Mouse (Mus musculus) thymus, adult 2 months (tissue): ENCODE results near the gene Jpt1.
A peak's percentile ranks its signal among the peaks of the same experiment; 100 is the strongest.

Source experiments
- CTCF ChIP-seq: fragments of 200-500 bp; IDR thresholded peaks from 2 replicates; pipeline ENCODE4 v1.5.1; 2012; ENCODE audit warnings: mild to moderate bottlenecking, control low read depth, low read length, moderate library complexity, borderline replicate concordance; ENCODE audit not compliant: control insufficient read depth, poor library complexity, insufficient read depth; ENCODE audit errors: extremely low read depth
- POLR2A ChIP-seq: fragments of 200-500 bp; IDR thresholded peaks from 2 replicates; pipeline ENCODE4 v1.6.1; 2012; ENCODE audit warnings: mild to moderate bottlenecking, low read length, control low read depth, moderate library complexity; ENCODE audit not compliant: control insufficient read depth, poor library complexity, insufficient read depth; ENCODE audit errors: extremely low read depth

GRCm38 (mm10) chr11:115461846-115462242 lies 52.3 kb downstream of the Jpt1 start:
- TF ChIP-seq POLR2A (peak; percentile 28; the same call in 1 of the 2 replicates), CTCF (no peak)
